Mouse (Mus musculus) cerebellum, adult 2 months (tissue): ENCODE measurements around the gene Prkcg.

Experiments used
- CTCF ChIP-seq: fragments of 200-500 bp; IDR thresholded peaks from 2 replicates; pipeline ENCODE4 v1.5.1; 2011; ENCODE audit warnings: low read depth, mild to moderate bottlenecking, control low read depth, low read length, moderate library complexity, borderline replicate concordance; ENCODE audit not compliant: insufficient read depth
- POLR2A ChIP-seq: fragments of 200-500 bp; IDR thresholded peaks from 2 replicates; pipeline ENCODE4 v1.6.1; 2011; ENCODE audit warnings: low read length, control low read depth, borderline replicate concordance; ENCODE audit not compliant: insufficient read depth

DNA sequence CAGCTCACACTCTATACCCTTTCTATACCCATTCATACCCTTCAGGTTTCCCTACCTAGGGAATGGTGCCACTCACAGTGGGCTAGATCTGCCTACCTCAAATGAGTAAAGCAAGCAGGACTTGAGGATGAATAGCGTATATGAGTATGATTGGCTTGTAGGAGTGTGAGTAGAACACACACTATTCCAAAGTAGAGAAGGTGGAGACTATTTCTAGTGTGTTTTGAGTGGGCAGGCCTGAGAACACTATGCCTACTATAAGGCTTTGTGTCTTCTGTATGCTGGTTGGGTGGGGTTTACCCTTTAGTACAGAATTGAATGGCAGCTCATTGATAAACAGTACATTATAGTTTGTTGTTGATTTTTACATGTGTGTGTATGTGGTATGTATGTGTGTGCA is 34.8 kb downstream of the Prkcg start:
- no peak for TF ChIP-seq CTCF
- no peak for TF ChIP-seq POLR2A
